Mouse (Mus musculus) forebrain, postnatal 0 days (tissue): ENCODE measurements at regions not wholly inside any gene's neighbourhood (a gene's known extent, or its start where the extent isn't known, plus 50 kb on each side); places are given as distances from the start of the nearest gene placed in this dataset.

Experiments used
- ATAC-seq: fragments of 200-750 bp; cut with Nextera tagmentation; 2 replicates; pipeline ENCODE4 v1.8.0; 2017; ENCODE audit warnings: mild to moderate bottlenecking, moderate library complexity
- DNase-seq: peaks from one replicate; pipeline ENCODE4 v3.0.0-alpha.2; 2015
- H3K27ac ChIP-seq: fragments of 300-500 bp; sonication (generic); 2 replicates; pipeline ENCODE4 v1.5.1; 2014; ENCODE audit warnings: low read depth, mild to moderate bottlenecking, antibody characterized with exemption, low read length, moderate library complexity, mixed read lengths
- H3K27me3 ChIP-seq: fragments of 300-500 bp; sonication (generic); 2 replicates; pipeline ENCODE4 v1.6.1; 2014; ENCODE audit warnings: mild to moderate bottlenecking, low read length, mixed read lengths; ENCODE audit not compliant: insufficient read depth
- H3K36me3 ChIP-seq: fragments of 300-500 bp; sonication (generic); 2 replicates; pipeline ENCODE4 v1.6.1; 2014; ENCODE audit warnings: mild to moderate bottlenecking, moderate library complexity; ENCODE audit not compliant: insufficient read depth
- H3K4me1 ChIP-seq: fragments of 300-500 bp; sonication (generic); 2 replicates; pipeline ENCODE4 v1.6.1; 2014; ENCODE audit warnings: antibody characterized with exemption; ENCODE audit not compliant: insufficient read depth
- H3K4me2 ChIP-seq: fragments of 300-500 bp; sonication (generic); 2 replicates; pipeline ENCODE4 v1.6.1; 2014; ENCODE audit warnings: low read depth, mild to moderate bottlenecking, moderate library complexity
- H3K4me3 ChIP-seq: fragments of 300-500 bp; sonication (generic); 2 replicates; pipeline ENCODE4 v1.5.1; 2014; ENCODE audit warnings: low read depth, low read length, mixed read lengths
- H3K9ac ChIP-seq: fragments of 300-500 bp; sonication (generic); 2 replicates; pipeline ENCODE4 v1.6.1; 2014; ENCODE audit warnings: mild to moderate bottlenecking
- H3K9me3 ChIP-seq: fragments of 300-500 bp; sonication (generic); 2 replicates; pipeline ENCODE4 v1.6.1; 2016; ENCODE audit warnings: low read length
- CTCF ChIP-seq: sonication (generic); IDR thresholded peaks from 2 replicates; pipeline ENCODE4 v1.5.1; 2016; ENCODE audit warnings: antibody characterized with exemption, control low read depth, low read depth
- WGBS: fragments of 180-500 bp; shearing (Covaris S2); extraction: QIAGEN DNeasy Blood & Tissue Kit; methylation state at CpG from one replicate; pipeline ENCODE4 v1.1.7; 2014; 5-methylcytosine and 5-hydroxymethylcytosine counted together

DNA sequence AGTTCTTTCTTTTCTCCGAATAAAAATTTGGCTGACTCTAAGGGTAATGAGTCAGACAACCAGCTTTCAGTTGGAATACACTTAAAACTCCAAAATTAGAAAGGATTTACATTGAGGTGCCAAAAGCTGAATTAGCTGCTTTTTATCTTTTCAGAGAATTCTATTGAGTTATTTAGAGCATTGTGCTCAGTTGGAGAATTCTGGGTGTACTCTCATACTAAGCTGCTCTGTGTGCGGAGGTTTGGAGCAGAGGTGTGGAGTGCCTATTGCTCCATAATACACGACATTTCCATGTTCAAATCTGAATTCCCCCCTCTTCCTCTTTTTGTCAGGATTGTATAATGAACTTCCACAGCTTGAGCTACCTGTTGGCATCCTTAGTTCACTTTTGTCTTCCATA, 60.4 kb upstream of the Cacna2d1 start:
- WGBS = 33% methylated on average over 3 of the region's 3 CpGs
- H3K9me3 ChIP-seq = no peaks in the 10 kb centered on the region
- DNase-seq (no peak), ATAC-seq (no peak)
- H3K9ac ChIP-seq = no peak overlapping the region
- H3K4me2 ChIP-seq = no peak overlapping the region
- H3K4me1 ChIP-seq = no peaks in the 10 kb centered on the region
- TF ChIP-seq CTCF = no peak
- H3K36me3 ChIP-seq = no peaks in the 10 kb centered on the region
- H3K4me3 ChIP-seq = no peak overlapping the region
- no peaks in the 10 kb centered on the region for H3K27me3 ChIP-seq
- no peak overlapping the region for H3K27ac ChIP-seq

DNA sequence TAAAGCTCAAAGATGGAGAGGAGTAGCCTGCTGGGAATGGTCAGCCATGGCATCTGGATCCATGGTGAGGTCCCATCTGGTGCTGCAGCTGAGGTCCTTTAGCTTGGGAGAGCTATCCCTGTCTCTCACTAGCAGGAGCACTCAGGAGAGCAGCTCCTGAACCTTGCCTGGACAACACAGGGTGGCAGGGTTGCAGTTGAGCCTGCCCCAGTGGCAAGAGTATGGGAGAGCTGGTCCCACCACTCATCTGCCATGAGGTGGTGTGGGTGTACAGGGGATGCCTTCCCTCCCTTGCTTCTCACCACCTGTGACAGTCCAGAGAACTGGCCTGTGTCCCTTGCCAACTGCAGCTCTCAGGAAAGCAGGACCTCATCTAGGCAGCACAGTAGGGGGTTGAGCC, 51.5 kb upstream of the Cacna2d1 start:
- no peaks in the 10 kb centered on the region for H3K4me1 ChIP-seq
- H3K9me3 ChIP-seq = no peaks in the 10 kb centered on the region
- no peak for TF ChIP-seq CTCF
- no peaks in the 10 kb centered on the region for H3K27me3 ChIP-seq
- DNase-seq (no peak), ATAC-seq (no peak)
- no peak overlapping the region for H3K4me3 ChIP-seq
- no peak overlapping the region for H3K27ac ChIP-seq
- H3K36me3 ChIP-seq = no peaks in the 10 kb centered on the region
- no peak overlapping the region for H3K4me2 ChIP-seq
- H3K9ac ChIP-seq = no peak overlapping the region
